Mouse (Mus musculus): ENCODE measurements around the gene 2010111I01Rik.

Gene 2010111I01Rik

DNA sequence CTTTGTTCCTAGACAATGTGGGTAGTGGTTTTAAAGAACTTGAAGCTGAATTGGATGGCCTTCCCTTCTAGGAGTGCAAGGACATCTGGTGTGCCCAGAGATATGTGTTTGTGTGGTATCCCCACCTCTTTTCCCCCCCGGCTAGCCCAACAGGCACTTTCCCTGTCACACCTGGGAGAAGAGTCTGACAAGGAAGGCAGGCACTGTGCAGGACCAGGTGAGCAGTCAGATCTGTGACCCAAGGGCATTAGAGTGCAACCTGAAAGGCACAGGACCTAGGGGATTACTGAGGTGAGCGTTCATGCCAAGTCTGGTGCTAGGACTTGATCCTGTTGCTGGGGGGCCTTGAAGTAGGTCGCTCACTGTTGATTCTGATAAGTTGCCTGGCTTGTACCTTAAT is 277.0 kb downstream of the 2010111I01Rik start:
- DNase-seq (ENCODE audit: low read depth, low spot score): no peak

DNA sequence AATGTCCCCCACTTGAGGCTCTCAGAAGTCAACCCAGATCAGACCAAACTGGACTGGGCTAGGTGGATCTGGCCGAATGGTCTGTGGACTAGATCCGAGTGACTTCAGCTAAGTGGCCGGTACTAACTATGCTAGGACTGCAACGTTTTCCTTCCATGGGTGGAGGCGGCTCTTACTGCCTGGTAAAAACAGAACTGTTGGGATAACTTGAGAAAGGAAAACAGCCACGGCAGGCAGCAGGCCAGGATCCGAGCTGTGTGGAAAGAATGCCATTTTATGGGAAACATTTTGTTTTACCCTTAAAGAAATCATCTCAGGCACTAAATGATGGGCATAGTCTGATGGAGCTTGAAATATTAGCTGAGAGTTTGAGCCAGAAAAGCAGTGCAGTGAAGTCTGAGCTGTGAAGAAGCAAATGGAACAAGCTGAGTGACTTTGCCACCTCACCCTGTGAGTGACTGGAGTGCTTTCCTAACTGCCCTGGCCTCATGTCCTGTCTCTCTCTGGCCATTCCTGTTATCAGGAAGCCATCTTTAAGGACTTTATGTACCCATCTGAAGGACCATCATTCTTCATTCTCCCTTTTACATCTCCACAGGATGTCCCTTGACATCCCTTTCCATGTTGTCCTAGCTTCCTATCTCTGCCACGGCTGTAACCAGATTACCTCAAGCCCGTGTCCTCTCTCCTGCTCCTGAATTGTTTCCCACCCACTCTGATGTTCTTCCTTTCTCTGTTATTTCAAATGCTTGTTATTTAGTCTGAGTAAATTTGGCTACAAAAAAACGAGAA is 277.9 kb downstream of the 2010111I01Rik start:
- no peak for DNase-seq (ENCODE audit: low read depth, low spot score)

DNA sequence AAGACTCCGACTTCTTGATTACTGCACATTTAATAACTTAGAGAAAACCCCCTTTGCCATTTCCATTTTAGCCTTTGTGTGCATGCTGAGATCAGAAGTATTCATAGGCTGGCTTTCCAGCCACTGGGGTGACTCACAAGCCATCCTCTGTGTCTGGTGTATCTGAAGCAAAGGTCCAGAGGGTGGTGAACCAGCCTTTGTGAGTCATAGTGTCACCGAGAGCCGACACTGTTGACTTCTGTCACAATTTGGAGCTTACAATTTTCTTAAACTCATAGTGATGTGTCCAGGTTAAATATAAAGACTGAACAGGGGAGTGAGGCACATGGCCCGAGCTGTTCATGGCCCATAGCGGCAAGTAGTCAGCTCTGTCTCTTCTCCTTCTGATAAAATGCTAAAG is 278.9 kb downstream of the 2010111I01Rik start:
- peak; percentile 82 for DNase-seq (ENCODE audit: low read depth, low spot score)

DNA sequence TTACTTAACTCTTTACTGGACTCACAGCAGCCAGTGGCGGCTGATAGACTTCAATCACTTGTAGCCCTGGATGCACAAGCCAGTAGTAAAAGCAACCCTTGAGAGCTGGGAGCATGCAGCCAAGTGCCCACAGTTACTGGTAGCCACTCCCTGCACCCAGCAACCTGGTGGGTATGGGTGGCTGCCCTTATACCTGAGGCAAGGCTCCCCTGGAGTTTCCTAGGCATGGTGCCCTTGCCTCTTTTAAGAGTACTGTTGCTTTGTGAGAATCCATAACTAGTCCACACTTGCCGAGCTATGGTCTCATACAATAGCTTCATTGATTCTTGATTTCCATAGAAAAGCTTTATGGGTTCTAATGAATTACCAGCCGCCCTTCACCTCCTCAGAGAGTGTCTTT is 279.7 kb downstream of the 2010111I01Rik start:
- DNase-seq (ENCODE audit: low read depth, low spot score): no peak

DNA sequence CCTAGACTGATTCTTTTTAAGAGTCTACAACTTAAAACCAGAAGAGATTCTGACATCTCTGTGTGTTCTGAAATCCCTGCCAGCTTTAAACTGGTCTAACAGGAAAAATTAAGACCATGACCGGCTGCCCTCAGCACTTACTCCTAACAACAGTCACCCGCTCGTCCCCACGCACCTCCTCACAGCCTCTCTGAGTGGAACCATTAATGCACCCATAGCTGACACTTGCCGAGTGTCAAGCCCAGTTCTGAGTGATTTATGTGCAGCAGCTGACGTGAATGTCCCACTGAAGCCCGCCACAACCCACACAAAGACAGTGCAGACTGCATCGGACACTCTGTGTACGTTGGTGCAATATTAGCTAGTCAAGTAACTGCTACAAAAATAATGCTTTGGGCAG is 280.5 kb downstream of the 2010111I01Rik start:
- DNase-seq (ENCODE audit: low read depth, low spot score): no peak

DNA sequence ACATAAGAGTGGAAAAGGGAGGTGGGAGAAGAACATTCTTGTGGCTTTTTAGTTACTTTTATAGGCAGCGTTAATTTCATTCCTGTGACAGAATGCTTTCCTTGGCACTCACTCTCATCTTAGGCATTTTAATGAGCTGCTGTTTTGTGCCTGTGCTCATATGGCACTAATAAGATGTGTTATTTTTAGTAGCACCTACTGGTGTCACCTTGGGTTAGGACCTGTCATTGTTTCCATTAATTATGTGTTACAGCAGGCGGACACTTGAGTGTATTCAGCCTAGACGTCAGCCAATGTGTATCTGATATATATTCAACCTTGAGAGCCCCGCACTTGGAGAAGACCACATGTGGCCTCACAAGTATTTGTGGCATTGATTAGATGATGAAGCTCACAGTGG is 281.1 kb downstream of the 2010111I01Rik start:
- DNase-seq (ENCODE audit: low read depth, low spot score): no peak

DNA sequence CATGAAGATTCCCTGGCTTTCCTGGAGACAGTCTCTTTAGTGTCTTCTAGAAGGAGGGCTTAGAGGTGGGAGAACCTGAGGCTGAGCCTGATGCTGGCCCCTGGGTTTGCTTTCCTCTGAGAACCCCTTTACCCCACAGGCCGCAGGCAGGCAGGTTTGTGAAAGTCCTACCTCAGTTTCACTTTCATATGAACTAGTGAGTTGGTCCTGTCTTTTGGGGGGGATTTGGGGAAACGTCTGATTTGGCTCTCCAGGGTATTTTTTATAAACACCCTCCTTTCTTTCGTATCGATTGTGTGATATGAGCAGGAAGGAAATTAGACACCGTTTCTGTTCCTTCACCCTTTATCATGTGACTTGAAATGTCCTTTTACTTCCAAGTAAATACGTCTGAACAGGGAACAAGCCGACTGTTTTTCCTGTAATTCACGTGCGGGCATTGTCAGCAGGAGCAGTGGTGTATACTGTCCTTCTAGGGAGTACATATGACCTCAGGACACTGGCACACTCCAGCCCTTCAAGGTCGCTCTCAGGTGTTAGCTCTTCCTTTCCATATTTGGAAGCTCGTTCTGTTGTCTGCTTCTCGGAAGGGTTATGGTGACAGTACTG is 281.7 kb downstream of the 2010111I01Rik start:
- no peak for DNase-seq (ENCODE audit: low read depth, low spot score)

DNA sequence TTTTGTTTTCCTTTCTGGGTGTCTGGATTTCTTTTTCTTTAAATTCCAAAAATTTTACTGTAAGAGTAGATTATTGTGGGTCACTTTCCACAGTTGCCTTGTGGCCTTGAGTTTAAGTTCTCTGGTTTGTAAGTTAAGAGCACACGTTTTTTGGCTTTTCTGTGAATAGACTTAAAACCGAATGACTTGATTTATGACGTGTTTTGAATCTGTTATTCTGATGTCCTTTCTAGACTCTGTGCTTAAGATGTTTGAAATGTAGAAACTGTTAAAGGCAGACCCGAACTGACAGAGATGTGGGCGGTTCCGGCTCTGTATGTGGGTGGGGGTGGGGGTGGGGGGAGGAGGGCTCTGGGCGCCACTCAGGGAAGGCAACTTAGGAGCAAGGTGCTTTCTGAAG is 282.3 kb downstream of the 2010111I01Rik start:
- DNase-seq (ENCODE audit: low read depth, low spot score): no peak

DNA sequence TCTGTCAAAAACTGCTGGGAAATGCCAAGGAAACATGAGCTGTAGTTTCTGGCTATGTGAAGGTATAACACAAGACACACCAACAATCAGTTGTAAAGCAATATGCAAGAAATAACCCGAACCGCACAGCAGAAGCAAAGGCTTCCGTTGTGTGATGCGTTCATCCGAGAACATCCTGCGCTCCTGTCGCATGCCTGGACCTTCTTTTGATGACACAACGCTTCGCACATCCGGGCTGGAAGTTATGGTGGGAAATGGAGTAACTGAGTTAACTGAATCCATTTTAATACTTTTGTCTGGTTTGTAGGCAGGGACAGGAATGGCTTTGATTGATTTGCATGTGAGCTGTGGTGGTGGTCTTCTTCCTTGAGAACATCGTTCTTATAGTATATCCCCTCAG is 282.9 kb downstream of the 2010111I01Rik start:
- DNase-seq (ENCODE audit: low read depth, low spot score): no peak

DNA sequence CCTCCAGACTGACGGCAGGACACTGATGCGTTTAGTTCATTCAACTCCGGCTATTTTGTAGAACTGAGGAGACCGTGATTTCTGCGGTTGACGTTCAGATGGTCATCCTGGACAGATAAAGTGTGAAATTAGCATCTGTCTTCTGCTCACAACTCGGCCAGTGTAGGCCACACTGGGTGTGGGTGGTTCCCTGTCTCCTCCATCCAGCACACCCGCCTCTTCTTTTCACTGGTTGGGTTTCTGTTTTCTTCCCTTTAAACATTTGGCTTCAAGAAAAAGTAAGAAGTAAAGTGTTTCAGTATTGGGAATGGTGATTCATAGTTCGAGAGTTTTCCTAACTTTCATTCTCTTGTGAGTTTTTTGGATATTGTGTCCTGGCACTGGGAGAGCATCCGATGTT is 283.6 kb downstream of the 2010111I01Rik start:
- no peak for DNase-seq (ENCODE audit: low read depth, low spot score)

DNA sequence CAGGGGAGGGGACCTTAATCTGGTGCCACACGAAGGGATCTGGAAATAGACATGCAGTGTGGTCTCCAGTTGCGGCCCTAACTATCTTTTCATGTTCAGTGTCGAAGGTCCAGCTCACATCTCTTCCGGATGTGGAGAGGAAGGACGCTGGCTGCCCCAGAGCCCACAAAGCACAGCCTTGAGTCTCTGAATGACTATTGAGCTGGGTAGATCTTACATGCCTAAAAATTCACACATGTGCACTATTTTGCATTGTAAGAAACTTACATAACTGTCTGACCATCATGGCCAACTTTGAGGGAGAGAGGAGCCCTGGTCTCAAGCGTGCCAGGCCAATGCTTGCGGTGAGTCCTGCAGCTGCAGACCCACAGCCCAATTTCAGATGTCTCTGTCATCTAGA is 284.5 kb downstream of the 2010111I01Rik start:
- no peak for DNase-seq (ENCODE audit: low read depth, low spot score)

DNA sequence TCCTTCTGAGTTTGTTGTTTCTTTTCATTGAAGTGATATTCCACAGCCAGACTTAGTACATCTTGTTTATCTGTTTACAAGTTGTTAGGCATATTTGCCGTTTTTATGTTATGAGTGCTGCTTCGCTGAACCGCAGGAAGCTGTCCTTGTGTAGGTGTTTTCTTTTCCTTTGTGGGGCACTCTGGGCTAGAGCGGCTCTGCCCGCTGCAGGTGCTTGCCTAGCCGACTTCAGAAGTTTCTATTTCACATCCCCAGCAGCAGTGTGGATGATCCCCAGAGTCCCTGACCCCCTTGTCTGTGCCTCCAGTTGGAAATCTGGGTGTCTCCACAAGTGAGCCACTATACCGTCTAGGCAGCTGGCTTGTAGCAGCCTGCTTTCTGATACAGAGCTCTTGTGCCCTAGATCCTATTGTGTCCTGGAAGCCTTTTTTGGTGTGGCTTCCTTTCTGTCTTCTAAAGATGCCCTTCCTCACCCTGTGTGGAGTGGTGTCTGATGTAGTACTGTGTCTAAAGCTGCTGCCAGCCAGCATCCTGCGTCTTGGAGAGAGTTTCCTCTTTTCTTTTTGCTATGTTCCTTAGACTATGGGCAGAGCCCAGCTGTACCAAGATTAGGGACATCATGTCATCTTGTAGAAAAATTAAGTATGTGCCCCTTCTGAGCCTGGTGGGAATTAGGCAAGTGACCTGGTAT is 285.2 kb downstream of the 2010111I01Rik start:
- no peak for DNase-seq (ENCODE audit: low read depth, low spot score)

DNA sequence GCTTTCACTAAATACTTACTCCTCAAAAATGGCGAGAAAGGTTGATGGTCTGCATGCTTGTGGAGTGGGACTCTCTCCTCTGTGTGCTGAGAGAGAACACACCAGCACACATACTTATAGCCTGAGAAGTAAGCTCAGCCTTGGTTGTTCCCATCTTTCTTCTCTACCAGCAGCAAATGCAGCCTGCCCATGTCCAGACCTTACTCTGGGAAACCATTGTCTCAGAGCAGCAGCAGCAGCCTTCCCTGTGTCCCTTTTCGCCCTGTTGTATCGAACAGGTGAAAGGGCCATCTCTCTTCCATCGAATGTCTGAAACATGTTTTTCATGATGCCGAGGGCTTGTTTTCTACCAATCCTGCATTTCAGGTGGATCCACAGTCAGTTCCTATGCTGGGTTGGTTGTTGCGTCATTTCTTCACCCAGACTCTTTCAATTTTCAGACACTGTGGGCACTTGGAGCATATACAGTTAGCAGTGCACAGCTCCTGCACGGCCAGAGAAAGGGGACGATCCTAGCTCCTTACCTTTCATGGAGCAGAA is 285.8 kb downstream of the 2010111I01Rik start:
- no peak for DNase-seq (ENCODE audit: low read depth, low spot score)

DNA sequence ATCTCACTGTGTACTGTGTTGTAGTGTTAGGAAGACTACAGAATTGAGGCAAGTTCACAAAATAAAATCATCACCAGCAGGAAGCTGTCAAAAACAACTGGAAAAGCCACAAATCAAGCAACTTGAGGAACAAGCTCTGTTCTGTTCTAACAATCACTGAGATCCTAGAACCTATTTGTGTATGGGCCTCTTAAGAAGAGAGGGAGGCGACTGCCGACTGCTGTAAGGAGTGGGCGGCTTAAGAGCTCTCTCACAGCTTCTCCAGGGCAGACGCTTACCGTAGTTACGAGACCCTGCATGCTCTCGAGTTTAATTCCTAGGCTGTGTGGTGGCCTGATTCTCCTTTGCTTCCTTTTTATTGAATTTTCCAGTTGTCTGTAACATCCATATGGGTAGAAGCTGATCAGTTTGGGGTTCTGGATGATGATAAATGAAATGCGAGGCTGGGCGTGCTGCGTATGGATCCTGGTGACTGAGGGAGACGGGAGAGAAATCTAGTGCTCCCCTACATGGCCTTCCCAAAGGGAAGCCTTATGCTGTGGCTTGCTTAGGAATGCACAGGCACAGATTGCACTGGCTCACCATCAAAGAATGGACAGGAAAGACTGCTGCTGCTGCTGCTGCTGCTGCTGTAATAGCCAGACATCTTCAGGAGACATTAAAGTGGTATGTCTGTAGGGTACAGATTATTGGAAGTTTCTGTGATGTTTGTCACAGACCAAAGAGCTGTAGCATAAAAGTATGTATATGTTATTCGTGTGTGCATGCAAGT is 286.6 kb downstream of the 2010111I01Rik start:
- DNase-seq (ENCODE audit: low read depth, low spot score): peak; percentile 76

DNA sequence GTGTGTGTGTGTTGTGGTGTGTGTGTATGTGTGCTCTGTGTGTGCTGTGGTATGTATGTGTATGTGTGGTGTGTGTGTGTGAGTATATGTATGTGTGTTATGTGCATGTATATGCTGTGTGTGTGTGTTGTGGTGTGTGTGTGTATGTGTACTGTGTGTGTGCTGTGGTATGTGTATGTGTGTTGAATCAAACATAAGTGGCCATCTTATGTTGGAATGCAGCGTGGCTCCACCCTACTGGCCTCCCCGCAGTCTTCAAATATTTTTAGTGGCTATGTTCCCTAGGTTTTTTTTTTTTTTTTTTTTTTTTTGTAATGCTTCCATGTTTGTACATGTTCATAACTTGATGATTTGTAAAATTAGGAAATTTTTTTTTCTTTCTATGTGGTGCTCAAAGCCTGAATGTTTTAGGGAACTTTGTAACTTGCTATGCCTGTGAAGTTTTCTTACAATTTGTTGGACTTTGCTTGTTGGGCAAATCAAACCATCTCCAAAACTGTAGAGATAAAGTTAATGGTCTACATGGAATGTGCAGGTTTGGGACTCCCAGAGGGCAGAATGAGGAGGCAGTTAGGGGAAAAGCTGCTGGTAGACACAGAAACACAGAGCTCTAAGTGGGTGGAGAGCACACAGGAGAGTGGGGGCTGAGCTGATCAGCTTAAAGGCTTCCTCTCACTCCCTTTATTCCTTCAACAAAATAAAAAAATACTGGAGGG is 287.8 kb downstream of the 2010111I01Rik start:
- DNase-seq (ENCODE audit: low read depth, low spot score): no peak

DNA sequence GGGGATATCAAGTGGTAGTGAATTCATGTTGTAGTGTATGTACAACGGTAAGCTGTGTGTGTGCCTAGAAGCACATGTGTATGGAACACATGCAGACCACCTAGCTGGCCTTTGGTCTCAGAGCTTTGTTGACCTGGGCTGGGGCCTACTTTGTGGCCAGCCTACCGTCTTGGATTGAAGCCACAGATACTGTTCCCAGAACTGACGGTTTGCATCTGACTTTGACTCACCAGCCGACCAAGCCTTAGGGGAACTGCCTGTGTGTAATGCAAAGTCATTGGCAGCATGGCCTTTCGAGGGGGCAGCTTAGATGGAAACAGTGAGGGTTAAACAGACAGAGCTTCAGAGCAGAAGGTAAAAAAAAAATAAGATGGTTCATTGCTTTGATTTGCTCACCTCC is 288.5 kb downstream of the 2010111I01Rik start:
- DNase-seq (ENCODE audit: low read depth, low spot score): no peak

DNA sequence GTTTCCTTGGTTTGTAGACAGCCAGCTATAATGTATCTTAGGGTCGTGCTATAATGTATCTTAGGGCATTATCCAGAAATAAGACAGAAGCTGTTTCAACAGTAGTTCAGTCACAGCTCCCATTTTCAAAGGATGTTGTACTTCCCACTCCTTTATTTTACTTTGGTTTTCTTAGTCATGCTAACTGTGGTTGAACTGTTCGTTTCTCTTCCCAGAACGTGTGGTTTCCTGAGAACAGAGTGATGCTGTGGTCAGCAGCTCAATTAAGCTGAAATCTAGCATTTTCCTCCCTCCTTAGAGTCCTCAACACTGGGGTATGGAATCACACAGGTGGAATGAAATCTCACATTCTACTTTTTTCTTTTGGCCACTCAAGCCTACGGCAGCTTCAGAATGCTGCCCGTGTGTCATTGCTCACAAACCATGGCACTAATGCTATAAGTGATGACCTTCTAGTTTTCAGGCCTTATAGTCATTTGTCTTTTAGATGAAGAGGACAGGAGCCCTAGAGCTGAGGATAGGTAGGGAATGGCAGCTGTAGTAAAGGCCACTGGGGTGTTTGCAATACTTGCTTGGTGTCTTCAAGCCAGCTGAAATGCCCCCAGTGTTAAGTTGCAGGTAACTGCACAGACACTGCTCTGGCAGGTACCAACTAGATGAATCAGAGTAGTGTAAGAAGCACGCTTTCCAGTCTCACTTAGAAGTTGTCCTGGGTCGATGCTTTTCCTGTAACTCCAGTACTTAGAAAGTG is 289.4 kb downstream of the 2010111I01Rik start:
- DNase-seq (ENCODE audit: low read depth, low spot score): no peak

DNA sequence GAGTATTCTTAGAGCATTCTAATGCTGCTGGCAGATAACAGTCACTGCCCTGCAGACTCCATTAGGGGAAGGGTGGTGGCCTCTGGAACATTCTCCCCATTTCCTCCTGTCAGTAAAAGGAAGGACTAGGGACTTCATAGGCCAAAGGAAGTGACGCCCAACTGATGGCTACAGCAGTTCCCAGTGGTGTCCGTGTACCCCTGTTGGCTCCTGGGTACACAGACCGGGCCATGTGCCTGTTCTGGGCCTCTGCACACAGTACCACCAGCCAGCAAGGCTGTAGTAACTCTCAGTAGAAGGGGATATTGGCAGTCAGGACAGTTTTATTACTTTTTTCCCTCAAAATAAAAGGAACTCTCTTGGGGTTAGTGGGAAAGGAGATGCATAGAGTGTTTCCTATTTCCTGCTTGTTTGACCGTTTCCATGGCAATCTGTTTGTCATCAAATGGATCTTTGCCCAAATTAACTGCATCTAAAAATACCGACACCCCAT is 290.9 kb downstream of the 2010111I01Rik start:
- DNase-seq (ENCODE audit: low read depth, low spot score): peak; percentile 71

DNA sequence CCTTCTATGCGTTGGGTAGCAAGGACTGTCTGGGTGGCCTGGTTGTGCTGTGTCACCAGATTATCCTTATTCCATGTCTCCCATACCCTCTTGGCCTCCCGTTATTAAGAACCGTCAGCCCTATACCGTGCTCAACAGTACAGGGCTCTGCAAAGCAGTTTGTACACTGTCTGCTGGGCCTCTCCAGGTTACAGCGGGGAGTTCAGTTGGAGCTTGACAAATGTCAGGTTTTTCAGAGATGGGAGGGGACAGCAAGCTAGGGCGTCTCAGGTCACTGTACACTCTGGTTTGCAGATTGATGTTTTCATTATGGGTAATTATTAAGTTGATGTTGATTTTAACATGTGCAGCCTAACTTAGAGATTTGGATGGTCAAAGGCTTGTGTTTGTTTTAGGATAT is 291.5 kb downstream of the 2010111I01Rik start:
- DNase-seq (ENCODE audit: low read depth, low spot score): no peak

DNA sequence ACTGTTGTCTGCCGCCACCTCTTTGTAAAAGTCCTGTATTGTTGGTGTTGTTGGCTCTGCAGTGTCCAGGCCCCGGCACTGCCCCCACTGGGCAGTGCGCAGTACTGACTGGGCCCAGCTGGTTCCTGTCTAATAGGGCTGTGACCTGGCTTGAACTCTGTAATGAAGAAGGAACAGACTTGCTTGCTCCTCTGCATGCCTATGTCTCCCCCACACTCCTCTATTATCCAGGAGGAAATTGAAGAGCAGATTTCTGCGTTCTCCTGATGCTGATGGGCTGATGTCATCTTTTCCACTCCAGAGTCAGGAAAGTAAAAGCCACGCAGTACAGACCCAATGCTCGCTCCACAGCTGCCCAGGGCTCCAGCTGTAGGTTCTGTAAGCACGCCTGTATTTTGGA is 292.1 kb downstream of the 2010111I01Rik start:
- peak; percentile 68 for DNase-seq (ENCODE audit: low read depth, low spot score)

Measured in brain, adult 2 months (tissue).